Mouse (Mus musculus) thymus, postnatal 14 days (tissue): ENCODE data around the gene Igsf3.
A peak's percentile ranks its signal among the peaks of the same experiment; 100 is the strongest.

ENCODE experiments used
- DNase-seq: peaks from one replicate; pipeline ENCODE4 v3.0.0; 2021

Gene Igsf3

GRCm38 (mm10) chr3:101376538-101377247 is at the start of gene Igsf3:
TSS of gene Igsf3 (plus strand) at chr3:101377083.
- DNase-seq = peak; percentile 95

DNA sequence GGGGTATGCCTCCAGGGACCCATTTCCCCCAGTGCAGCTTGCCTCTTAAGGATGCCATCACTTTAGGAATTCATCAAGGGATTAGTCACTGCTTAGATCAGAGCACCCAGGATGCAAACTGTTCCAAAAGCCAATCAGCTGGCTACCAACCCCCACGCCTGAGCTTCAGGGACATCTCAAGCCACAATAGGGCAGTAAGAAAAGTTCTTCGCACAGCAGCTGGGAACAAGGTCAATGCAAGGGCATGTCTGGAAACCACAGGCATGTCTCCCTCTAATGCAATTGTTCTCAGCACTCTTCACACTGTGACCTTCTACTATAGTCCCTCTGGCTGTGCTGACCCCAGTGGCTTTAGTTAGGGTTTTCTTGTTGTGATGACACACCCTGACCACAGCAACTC is 49.6 kb upstream of the Igsf3 start:
- no peak for DNase-seq

GRCm38 (mm10) chr3:101328617-101329016 is 48.3 kb upstream of the Igsf3 start:
- no peak for DNase-seq

DNA sequence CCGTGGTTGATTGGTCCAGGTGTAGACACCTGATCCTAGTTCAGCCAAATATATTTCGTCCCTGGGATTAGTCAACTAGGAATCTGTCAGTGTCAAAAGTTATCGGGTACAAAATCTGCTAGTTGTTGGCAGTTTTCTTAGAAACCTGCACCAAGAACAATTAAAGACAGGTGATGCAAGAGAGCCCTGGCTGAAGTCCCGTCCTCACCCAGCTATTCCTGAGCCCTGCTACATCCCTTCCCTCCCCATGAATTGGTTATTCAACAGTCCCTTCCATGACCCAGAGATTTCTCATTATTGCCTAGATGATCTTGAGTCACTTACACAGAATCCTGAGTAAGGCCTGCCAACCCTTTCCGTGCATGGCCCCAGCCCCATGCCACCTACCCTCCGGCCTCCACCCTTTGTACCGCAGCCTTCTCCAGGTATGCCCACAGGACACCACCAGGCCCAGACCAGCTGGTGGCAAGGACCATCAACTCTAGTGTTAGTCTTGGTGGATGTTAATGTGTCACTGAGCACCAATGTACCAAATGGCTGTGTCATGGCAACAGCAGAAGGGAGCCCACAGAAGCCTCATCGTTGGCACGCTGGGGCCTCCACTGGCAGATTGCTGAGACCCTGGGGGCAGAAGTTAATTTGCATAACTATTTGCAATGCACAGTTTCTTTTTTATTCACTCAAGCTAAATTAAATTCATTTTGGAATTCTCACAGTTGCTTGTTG is 33.5 kb upstream of the Igsf3 start:
- DNase-seq = no peak

GRCm38 (mm10) chr3:101344246-101344645 is 32.6 kb upstream of the Igsf3 start:
- DNase-seq = no peak

DNA sequence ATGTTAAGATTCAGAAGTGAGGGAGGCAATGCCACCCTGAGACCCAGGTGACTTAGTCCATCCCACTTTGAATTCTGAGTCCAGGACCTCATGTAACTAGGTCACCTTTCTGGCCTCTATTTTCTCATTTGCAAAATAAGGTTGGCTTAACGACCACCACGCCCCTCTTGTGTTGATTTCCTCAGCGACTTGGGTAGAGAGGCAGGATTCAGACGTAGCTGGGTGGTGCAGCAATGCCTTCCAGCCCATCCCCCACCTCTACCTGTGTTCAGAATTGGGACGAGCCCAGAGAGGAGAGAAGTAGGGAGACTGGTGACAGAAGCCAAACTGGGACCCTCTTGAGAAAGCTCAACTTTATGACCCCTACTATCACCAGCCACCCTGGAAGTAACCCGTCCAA is 31.6 kb upstream of the Igsf3 start:
- no peak for DNase-seq

DNA sequence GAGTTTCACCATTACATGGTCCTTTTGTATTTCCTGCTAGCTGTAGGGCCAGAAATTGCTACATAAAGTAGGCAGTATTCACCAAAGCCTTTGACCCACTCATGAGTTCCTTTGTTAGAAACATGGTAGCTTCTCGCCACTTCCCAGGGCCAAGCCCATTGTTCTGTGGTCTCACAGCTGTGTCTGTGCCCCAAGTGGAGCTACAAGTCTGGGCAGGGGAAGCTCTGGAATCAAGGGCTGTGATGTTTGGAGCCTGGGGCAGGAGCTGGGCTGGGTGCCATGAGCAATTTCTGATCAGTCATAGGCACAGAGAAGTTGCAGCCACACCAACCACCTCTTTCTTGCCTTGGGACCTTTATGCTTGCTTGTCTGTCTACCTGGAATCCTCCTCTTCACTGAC is 30.1 kb upstream of the Igsf3 start:
- no peak for DNase-seq

- peak; percentile 55 for DNase-seq
These were observed 28.3 kb upstream of the Igsf3 start for GRCm38 (mm10) chr3:101348501-101349161.

- peak; percentile 61 for DNase-seq
These were observed 27.2 kb upstream of the Igsf3 start for GRCm38 (mm10) chr3:101349542-101350307.

DNA sequence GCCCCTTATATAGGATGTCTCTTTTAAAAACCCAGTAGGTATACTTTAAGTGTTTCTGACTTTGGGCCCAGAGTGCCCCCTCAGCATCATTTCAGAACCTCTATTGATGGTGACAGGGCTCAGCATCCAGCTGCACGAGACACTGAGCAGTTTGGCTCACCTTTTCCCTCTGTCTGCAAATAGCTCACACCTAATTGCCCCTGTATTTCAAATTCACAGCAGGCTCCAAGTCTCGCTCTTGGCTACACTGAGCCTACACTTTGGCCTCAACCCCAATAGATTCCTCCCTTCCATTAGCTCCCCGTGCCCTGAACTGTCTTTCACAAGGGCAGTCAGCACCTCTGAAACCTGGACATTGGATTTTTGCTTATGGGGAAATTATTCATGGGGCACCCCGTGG is 26.5 kb upstream of the Igsf3 start:
- no peak for DNase-seq

- no peak for DNase-seq
These were observed 22.4 kb upstream of the Igsf3 start for GRCm38 (mm10) chr3:101354490-101354889.

- no peak for DNase-seq
These were observed 21.2 kb upstream of the Igsf3 start for GRCm38 (mm10) chr3:101355702-101356101.

DNA sequence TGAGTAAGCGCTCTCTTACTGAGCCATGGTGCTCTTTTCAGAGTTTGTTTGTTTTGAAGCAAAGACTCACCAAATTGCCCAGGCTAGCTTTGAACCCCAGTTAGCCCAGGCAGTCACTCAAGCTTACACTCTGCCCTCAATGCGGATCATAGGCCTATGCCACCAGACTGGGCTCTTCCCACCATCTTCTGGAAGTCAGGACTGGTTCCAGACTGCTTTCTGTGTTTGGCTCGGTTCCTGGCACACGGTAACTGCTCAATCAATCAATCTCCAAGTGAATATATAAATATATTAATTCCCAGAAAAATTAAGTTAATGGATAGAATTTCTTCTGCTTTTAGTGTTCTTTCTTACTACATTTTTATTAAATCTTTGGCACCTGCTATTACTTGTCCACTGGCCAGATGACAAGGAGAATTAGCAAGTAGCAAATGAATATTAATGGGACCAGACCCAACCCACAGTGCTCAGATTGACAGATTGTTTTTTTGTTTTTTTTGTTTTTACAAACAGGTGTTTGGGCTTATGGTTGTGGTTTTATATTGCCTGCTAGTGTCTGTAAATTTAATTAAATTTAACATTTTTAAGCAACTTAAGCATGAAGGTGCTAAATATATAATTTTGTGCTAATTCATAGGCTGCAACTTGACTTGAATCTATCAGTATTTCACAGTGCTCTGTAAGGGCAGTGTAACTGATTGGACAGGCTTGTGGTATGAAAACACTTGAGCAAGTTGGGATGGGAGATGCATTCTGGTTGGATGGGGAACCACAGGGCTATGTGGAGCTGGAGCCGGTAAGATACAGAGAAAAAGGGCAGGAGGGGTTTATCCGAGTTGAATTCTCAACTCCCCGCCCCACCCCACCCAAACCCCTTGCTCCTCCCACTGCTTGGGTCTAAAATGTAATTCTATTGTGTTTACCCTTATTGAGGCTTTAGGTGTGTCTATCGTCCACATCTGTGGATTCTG is 20.0 kb upstream of the Igsf3 start:
- DNase-seq = no peak

GRCm38 (mm10) chr3:101360832-101361231 is 16.1 kb upstream of the Igsf3 start:
- no peak for DNase-seq

DNA sequence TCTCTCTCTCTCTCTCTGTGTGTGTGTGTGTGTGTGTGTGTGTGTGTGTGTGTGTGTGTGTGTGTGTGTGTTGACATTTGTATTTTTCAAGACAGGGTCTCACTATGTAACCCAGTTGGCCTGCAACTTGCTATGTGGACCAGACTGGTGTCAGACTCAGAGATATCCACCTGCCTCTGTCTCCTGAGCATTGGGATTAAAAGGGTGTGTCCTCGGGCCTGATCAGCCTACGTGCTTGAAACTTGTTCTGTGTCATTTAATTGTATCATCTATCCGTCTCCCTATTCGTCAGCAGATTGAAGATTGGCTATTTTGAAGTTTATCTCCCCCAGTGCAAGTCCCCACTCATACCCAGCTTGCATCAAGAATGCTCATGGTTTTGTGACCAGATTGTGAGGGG is 14.5 kb upstream of the Igsf3 start:
- DNase-seq = no peak

DNA sequence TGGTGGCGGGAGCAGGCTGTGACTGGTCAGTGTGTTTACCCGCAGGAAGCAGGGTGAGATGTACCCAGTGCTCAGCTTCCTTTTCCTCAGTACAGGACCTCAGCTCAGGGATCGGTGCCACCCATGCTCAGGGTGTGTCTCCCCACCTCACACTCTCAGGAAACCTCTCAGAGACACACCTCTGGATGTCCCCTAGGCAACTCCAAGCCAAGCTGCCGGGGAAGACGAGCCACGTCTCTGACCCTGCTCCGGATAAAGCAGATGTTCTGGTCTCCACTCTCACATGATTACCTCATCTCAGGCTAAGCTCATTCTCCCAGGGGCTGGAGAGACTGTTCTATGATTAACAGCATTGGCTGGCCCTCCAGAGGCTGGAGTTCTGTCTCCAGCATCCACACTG is 13.3 kb upstream of the Igsf3 start:
- no peak for DNase-seq

DNA sequence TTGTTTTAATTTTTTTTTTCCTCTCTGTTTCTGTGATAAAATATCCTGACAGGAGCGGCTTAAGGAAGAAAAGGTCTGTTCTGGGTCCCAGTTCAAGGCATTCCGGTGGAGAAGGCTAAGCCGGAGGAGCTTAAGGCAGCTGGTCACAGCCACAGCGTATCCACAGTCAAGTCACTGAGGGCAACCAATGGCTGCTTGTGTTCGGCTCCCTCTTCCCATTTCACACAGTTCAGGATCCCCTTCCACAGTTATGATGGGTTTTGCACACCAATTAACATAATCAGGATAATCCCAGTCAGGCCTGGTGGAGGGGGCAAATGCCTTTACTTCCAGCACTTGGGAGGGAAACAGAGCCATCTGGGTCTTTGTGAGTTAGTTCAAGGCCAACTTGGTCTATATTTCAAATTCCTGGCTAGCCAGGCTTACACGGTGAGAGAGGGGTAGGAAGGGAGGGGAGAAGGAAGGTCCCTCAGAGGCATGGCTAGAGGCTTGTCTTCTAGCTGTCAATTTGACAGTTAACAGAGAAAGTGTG is 11.7 kb upstream of the Igsf3 start:
- DNase-seq = no peak

GRCm38 (mm10) chr3:101365911-101366310 is 11.0 kb upstream of the Igsf3 start:
- no peak for DNase-seq

- DNase-seq = no peak
These were observed 9.5 kb upstream of the Igsf3 start for GRCm38 (mm10) chr3:101367372-101367771.

DNA sequence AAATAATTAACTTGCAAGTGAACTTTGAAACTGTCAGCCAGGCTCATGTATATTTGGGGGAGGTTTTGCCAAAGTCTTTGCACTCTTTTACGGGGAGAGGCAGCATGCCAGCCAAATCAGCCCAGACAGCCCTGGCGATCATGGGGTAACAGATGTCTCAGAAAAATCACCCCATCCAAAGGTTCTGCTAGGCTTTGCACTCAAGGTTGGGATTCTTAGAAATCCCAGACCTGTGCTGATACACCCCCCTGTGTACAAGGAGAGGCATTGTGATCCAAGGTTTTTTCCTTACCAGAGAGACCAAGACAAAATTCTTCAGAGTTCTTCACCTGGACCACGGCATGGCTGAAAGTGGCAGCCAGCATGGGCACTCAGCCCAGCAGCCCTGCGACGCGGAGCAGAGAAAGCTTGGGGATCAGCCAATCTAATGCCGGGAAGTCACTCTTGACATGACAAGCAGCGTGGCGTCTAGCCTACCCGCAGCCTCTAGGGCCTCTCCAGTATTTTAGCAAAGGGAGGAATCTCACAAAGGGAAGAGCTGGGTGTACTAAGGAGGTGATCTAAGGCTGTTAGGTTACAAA is 7.5 kb upstream of the Igsf3 start:
- no peak for DNase-seq

- DNase-seq = peak; percentile 81
These were observed 4.4 kb upstream of the Igsf3 start for GRCm38 (mm10) chr3:101372345-101372980.
